Mouse (Mus musculus): ENCODE results near the gene Mlec. TPM values are rescaled to one million over a fixed set of nuclear protein-coding genes. Genes with fewer than 3 reads are reported as not detected.

Gene Mlec
- polyA plus RNA-seq, 1 experiment = 112 TPM

DNA sequence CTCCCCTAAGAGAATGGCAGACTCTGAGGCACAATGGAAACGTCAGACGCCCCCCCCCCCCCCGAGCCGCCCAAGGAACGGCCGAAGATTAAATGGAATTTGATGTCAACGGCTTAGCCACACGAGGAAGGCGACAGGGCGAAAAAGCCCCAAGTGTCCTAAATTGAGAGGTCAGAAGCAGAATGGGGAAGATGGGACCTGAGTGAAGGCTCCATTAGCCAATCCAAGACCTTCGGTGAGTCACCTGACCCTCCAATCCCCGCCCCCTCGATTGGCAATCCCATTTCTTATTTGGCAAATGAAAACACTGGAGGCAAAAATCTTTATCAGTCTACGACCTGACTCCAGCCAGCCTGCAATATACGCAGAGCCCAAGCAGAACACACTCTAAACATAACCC lies 26.7 kb upstream of the Mlec start:
- Histone ChIP-seq H3K4me3 (no peak overlapping the region), H3K79me2 (ENCODE audit: control insufficient read depth, insufficient read depth) (no peaks in the 10 kb centered on the region), H3ac (ENCODE audit: control insufficient read depth, insufficient read length) (no peak overlapping the region), H3K4me2 (ENCODE audit: low read depth) (peak overlapping the region; percentile 52), H3K27me3 (ENCODE audit: control insufficient read depth, insufficient read depth, insufficient read length) (no peaks in the 10 kb centered on the region), H3K36me3 (ENCODE audit: control insufficient read depth, insufficient read depth) (no peaks in the 10 kb centered on the region)
- no peak for TF ChIP-seq MAX (IDR thresholded peaks at IDR 0.05; ENCODE audit: low read depth)
- peak; percentile 83 for TF ChIP-seq USF1 (IDR thresholded peaks at IDR 0.05; ENCODE audit: low read depth)

DNA sequence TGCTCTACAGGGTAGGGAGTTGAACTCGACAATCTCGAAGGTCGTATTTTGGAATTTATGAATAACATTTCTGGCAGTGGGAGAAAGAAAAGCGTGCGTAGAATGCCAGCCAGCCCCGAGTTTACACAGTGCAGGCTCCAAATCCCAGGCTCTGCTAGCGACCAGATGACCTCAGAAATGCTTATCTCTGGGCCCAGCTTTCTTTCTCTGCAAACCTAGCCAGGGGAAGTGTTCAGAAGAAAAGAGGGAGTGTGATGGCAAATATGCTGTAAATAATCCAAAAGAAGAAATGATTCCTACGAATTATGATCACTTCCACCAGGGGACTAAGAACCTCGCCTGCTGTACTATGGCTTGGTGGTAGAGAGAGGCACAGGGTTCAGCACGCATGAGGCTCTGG lies 25.5 kb upstream of the Mlec start:
- Histone ChIP-seq H3K4me3 (no peak overlapping the region), H3K79me2 (ENCODE audit: control insufficient read depth, insufficient read depth) (no peaks in the 10 kb centered on the region), H3K27me3 (ENCODE audit: control insufficient read depth, insufficient read depth, insufficient read length) (peaks cover 3% of the 10 kb centered on the region), H3K36me3 (ENCODE audit: control insufficient read depth, insufficient read depth) (no peaks in the 10 kb centered on the region), H3K4me2 (ENCODE audit: low read depth) (no peak overlapping the region), H3ac (ENCODE audit: control insufficient read depth, insufficient read length) (no peak overlapping the region)
- no peak for TF ChIP-seq TCF12 (IDR thresholded peaks at IDR 0.05; ENCODE audit: insufficient read depth, poor library complexity, severe bottlenecking)
- no peak for TF ChIP-seq POLR2A (IDR thresholded peaks at IDR 0.05; ENCODE audit: insufficient read length, low read depth)
- TF ChIP-seq REST (IDR thresholded peaks at IDR 0.05; ENCODE audit: insufficient read depth, insufficient read length) = no peak
- no peak for TF ChIP-seq POLR2AphosphoS2 (IDR thresholded peaks at IDR 0.05; ENCODE audit: insufficient read length, low read depth)
- TF ChIP-seq USF1 (IDR thresholded peaks at IDR 0.05; ENCODE audit: low read depth) = no peak

DNA sequence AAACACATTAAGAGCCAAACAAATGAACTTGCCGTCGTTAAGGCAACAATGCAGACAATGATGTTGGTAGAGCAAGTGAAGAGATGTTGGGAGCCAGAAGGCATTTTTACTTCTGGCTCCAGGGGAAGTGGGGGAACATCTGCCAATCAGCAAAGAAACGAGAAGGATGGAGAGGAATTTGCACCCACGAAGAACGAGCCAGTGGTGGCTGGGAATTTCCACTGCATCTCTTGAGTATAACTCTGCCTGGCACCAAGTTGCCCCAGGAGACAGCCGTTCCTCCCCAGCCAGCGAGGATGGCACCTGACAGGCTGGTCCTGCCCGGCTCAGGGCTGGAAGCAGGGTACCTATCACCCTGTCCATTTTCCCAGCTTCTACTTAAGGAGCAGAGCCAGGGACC lies 24.9 kb upstream of the Mlec start:
- no peaks in the 10 kb centered on the region for H3K79me2 ChIP-seq (ENCODE audit: control insufficient read depth, insufficient read depth)
- TF ChIP-seq E2F4 (IDR thresholded peaks at IDR 0.05; ENCODE audit: insufficient read depth) (no peak), USF1 (IDR thresholded peaks at IDR 0.05; ENCODE audit: low read depth) (no peak), MAX (IDR thresholded peaks at IDR 0.05; ENCODE audit: low read depth) (no peak), CEBPB (IDR thresholded peaks at IDR 0.05; ENCODE audit: insufficient read depth, poor library complexity, severe bottlenecking) (no peak), TCF3 (IDR thresholded peaks at IDR 0.05; ENCODE audit: insufficient read length, low read depth) (no peak), SRF (IDR thresholded peaks at IDR 0.05; ENCODE audit: control insufficient read depth, insufficient read length, low read depth) (no peak), REST (IDR thresholded peaks at IDR 0.05; ENCODE audit: insufficient read depth, insufficient read length) (no peak), POLR2AphosphoS2 (IDR thresholded peaks at IDR 0.05; ENCODE audit: insufficient read length, low read depth) (no peak), TCF12 (IDR thresholded peaks at IDR 0.05; ENCODE audit: insufficient read depth, poor library complexity, severe bottlenecking) (no peak), POLR2A (IDR thresholded peaks at IDR 0.05; ENCODE audit: insufficient read length, low read depth) (no peak), MYOD1 (IDR thresholded peaks at IDR 0.05; ENCODE audit: control insufficient read depth in 1 of 3, insufficient read length in 2 of 3, low read depth in 2 of 3) (no peak), MYOG (IDR thresholded peaks at IDR 0.05; ENCODE audit: control insufficient read depth in 1 of 3, insufficient read depth in 1 of 3, insufficient read length in 2 of 3, low read depth in 2 of 3) (no peak)
- no peak overlapping the region for H3ac ChIP-seq (ENCODE audit: control insufficient read depth, insufficient read length)
- no peak overlapping the region for H3K4me2 ChIP-seq (ENCODE audit: low read depth)
- no peak overlapping the region for H3K4me3 ChIP-seq
- no peaks in the 10 kb centered on the region for H3K36me3 ChIP-seq (ENCODE audit: control insufficient read depth, insufficient read depth)
- H3K27me3 ChIP-seq (ENCODE audit: control insufficient read depth, insufficient read depth, insufficient read length) = peaks cover 8% of the 10 kb centered on the region

DNA sequence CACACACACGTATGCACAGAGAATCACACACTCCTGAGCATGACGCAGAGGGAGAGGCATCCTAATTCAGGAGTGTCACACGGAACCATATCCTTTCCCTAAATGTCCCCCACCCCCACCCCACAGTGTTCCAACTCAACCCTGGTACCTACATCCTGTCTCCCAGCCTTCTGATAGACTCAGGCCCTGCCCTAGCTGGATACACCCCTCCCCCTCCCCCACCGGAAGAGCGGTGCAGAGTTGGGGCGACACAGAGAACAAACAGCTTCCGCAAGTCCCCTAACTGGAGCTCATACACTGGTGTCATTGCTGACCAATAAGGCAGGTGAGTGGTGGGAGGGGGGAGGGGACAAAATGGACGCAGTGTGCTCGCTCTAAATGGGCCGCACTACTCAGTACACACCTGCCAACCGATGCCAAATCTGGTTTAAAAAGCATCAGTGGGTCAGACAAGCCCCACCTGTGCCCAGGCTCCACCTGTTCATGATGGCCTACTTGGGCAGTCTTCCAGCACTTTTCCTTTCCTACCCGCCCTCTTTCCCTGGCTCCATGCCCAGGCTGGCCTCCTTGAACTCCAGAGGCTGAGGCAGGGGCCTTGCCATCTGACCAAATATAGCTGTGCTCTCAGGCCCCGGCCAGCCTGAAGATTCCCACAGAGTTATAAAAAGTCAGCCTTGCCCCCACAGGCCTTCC lies 23.4 kb upstream of the Mlec start:
- Histone ChIP-seq H3K27me3 (ENCODE audit: control insufficient read depth, insufficient read depth, insufficient read length) (peaks cover 17% of the 10 kb centered on the region), H3K4me3 (no peak overlapping the region), H3K79me2 (ENCODE audit: control insufficient read depth, insufficient read depth) (no peaks in the 10 kb centered on the region), H3K36me3 (ENCODE audit: control insufficient read depth, insufficient read depth) (no peaks in the 10 kb centered on the region), H3K4me2 (ENCODE audit: low read depth) (no peak overlapping the region), H3ac (ENCODE audit: control insufficient read depth, insufficient read length) (no peak overlapping the region)
- peak in 1 of 3 experiments; percentile 42 for TF ChIP-seq MYOG (IDR thresholded peaks at IDR 0.05; ENCODE audit: control insufficient read depth in 1 of 3, insufficient read depth in 1 of 3, insufficient read length in 2 of 3, low read depth in 2 of 3)
- no peak for TF ChIP-seq MAX (IDR thresholded peaks at IDR 0.05; ENCODE audit: low read depth)
- no peak for TF ChIP-seq REST (IDR thresholded peaks at IDR 0.05; ENCODE audit: insufficient read depth, insufficient read length)
- TF ChIP-seq CEBPB (IDR thresholded peaks at IDR 0.05; ENCODE audit: insufficient read depth, poor library complexity, severe bottlenecking) = no peak
- TF ChIP-seq MYOD1 (IDR thresholded peaks at IDR 0.05; ENCODE audit: control insufficient read depth in 1 of 3, insufficient read length in 2 of 3, low read depth in 2 of 3) = peak in 1 of 3 experiments; percentile 28
- TF ChIP-seq POLR2A (IDR thresholded peaks at IDR 0.05; ENCODE audit: insufficient read length, low read depth) = no peak
- no peak for TF ChIP-seq USF1 (IDR thresholded peaks at IDR 0.05; ENCODE audit: low read depth)
- no peak for TF ChIP-seq E2F4 (IDR thresholded peaks at IDR 0.05; ENCODE audit: insufficient read depth)
- TF ChIP-seq POLR2AphosphoS2 (IDR thresholded peaks at IDR 0.05; ENCODE audit: insufficient read length, low read depth) = no peak
- peak; percentile 13 for TF ChIP-seq SRF (IDR thresholded peaks at IDR 0.05; ENCODE audit: control insufficient read depth, insufficient read length, low read depth)
- TF ChIP-seq TCF12 (IDR thresholded peaks at IDR 0.05; ENCODE audit: insufficient read depth, poor library complexity, severe bottlenecking) = no peak

DNA sequence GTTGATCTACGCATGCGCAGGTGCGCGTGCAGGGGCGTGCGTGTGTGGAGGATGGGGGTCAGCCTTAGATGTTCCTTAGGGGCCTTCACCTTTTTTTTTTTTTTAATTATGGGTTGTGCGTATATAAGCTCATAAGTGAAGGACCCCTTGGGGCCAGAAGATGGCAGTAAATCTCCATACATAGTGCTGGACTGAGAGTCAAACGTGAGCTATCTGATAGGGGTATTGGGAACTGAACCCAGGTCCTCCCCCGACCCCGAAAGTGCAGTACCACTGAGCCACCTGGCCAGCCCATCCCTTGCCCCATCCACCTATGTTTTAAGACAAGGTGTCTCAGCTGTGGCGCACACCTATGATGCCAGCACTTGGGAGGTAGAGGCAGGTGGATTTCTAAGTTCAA lies 21.6 kb upstream of the Mlec start:
- Histone ChIP-seq H3K79me2 (ENCODE audit: control insufficient read depth, insufficient read depth) (no peaks in the 10 kb centered on the region), H3K4me3 (no peak overlapping the region), H3K36me3 (ENCODE audit: control insufficient read depth, insufficient read depth) (no peaks in the 10 kb centered on the region), H3K27me3 (ENCODE audit: control insufficient read depth, insufficient read depth, insufficient read length) (peaks cover 24% of the 10 kb centered on the region), H3K4me2 (ENCODE audit: low read depth) (no peak overlapping the region), H3ac (ENCODE audit: control insufficient read depth, insufficient read length) (no peak overlapping the region)
- TF ChIP-seq TCF12 (IDR thresholded peaks at IDR 0.05; ENCODE audit: insufficient read depth, poor library complexity, severe bottlenecking) (no peak), MYOD1 (IDR thresholded peaks at IDR 0.05; ENCODE audit: control insufficient read depth in 1 of 3, insufficient read length in 2 of 3, low read depth in 2 of 3) (no peak), E2F4 (IDR thresholded peaks at IDR 0.05; ENCODE audit: insufficient read depth) (no peak), POLR2AphosphoS2 (IDR thresholded peaks at IDR 0.05; ENCODE audit: insufficient read length, low read depth) (no peak), REST (IDR thresholded peaks at IDR 0.05; ENCODE audit: insufficient read depth, insufficient read length) (no peak), TCF3 (IDR thresholded peaks at IDR 0.05; ENCODE audit: insufficient read length, low read depth) (no peak), MYOG (IDR thresholded peaks at IDR 0.05; ENCODE audit: control insufficient read depth in 1 of 3, insufficient read depth in 1 of 3, insufficient read length in 2 of 3, low read depth in 2 of 3) (no peak), CEBPB (IDR thresholded peaks at IDR 0.05; ENCODE audit: insufficient read depth, poor library complexity, severe bottlenecking) (no peak), USF1 (IDR thresholded peaks at IDR 0.05; ENCODE audit: low read depth) (no peak), SRF (IDR thresholded peaks at IDR 0.05; ENCODE audit: control insufficient read depth, insufficient read length, low read depth) (no peak), MAX (IDR thresholded peaks at IDR 0.05; ENCODE audit: low read depth) (no peak), POLR2A (IDR thresholded peaks at IDR 0.05; ENCODE audit: insufficient read length, low read depth) (no peak)

Data from myocyte (in vitro differentiated cells).